Mouse (Mus musculus): Measurements from ENCODE around the gene BC025920.
A peak's percentile ranks its signal among the peaks of the same experiment; 100 is the strongest.

The BC025920 gene

GRCm38 (mm10) chr10:81642648-81643448 lies 36.8 kb downstream of the BC025920 start:
- DNase-seq (ENCODE audit: low read depth, low spot score), result no peak

GRCm38 (mm10) chr10:81643449-81644055 lies 37.5 kb downstream of the BC025920 start:
- peak; percentile 88 for DNase-seq (ENCODE audit: low read depth, low spot score)

DNA sequence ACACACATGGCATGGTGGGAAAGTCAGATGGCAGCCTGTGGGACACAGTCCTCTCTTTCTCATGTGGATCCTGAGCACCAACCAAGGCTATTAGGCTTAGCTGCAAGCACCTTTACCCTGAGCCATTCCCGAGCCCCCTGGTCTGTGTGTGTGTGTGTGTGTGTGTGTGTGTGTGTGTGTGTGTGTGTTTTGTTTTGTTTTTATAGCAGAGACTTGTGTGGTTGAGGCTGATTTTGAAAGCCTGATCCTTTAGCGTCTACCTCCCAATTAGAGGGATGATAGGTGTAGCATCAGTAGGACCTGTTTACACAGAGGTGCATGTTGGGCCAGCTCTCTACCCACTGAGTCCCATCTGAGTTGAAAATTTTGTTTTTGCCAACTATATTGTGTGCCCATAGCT lies 38.1 kb downstream of the BC025920 start:
- no peak for DNase-seq (ENCODE audit: low read depth, low spot score)

DNA sequence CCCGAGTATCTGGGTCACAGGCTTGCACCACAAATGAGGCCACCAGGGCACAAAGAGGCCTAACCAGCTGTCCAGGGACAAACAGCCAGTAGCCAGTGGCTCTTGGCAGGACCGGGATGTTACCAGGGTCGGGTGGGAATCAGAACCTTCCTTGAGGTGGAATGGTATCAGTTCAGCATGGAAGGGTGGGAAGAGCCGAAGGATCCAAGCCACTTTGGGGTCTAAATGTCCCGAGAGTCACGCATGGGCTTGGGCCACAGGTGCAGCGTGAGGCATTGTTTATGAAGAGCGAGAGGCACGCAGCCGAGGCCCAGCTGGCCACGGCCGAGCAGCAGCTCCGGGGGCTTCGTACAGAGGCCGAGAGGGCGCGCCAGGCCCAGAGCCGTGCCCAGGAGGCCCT lies 38.6 kb downstream of the BC025920 start:
- DNase-seq (ENCODE audit: low read depth, low spot score), result no peak

- DNase-seq (ENCODE audit: low read depth, low spot score), result no peak
Measured at GRCm38 (mm10) chr10:81645391-81645790, 39.3 kb downstream of the BC025920 start.

DNA sequence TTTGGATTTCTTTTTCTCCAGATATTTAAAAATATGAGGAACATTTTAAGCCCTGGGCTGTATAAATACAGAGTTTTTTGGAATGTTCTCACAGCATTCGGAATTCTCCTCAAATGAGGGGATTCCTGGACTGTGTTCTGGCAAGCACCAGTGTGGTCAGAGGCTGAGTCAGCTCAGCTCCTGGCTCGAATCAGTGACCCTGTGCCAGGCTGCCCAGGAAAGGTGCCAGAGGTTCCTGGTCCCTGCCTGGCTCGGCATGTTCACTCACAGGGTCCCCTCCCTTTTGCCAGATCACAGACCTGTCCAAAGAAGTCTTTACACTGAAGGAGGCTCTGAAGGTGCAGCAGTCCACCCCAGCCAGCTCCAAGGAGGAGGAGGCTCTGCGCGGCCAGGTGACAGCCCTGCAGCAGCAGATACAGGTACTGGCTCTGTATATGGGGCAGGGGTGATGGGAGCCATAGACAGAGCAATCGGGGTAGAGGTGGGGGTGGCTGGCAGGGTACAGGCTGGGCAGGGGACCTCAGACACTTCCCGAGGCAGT lies 40.0 kb downstream of the BC025920 start:
- DNase-seq (ENCODE audit: low read depth, low spot score), result no peak

GRCm38 (mm10) chr10:81648803-81649775 lies 43.0 kb downstream of the BC025920 start, which contains the start of gene Gm10778:
Gene Gm10778, plus strand, starts transcription at chr10:81649059.
- peak; percentile 87 for DNase-seq (ENCODE audit: low read depth, low spot score)

- DNase-seq (ENCODE audit: low read depth, low spot score), result no peak
Measured at GRCm38 (mm10) chr10:81655178-81655577, 49.1 kb downstream of the BC025920 start.

GRCm38 (mm10) chr10:81656174-81656573 lies 50.1 kb downstream of the BC025920 start:
- no peak for DNase-seq (ENCODE audit: low read depth, low spot score)

All from retina, postnatal 7 days (tissue).